Mouse (Mus musculus): Measurements from ENCODE around the gene Cryzl1.

Cryzl1 gene

GRCm38 (mm10) chr16:91728123-91729065, at the start of gene Cryzl1:
Gene Cryzl1 (minus strand): TSS chr16:91728975.
- peak; percentile 94 for DNase-seq (ENCODE audit: low spot score)

GRCm38 (mm10) chr16:91772586-91772985, 43.8 kb upstream of the Cryzl1 start:
- DNase-seq (ENCODE audit: low spot score), result no peak

DNA sequence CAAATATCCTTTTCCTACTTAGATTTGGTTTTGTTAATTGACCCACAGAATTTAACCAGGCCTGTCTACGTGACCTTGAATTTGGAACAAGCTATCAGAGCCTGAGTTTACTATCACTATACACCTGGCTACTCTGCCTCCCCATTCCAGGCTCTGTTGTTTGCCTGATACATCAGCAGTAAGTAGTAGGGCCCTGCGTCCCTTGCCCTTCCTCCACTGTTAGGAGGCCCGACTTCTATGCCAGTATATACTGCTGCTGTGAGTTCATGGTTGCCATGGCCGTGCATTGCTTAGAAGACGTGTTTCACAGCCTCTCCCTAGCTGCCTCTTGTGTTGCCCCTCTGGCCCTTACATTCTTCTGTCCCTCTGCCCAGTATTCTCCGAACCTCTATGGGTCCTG, 42.6 kb upstream of the Cryzl1 start:
- DNase-seq (ENCODE audit: low spot score), result no peak

- no peak for DNase-seq (ENCODE audit: low spot score)
Observed at GRCm38 (mm10) chr16:91770662-91771061, 41.9 kb upstream of the Cryzl1 start.

DNA sequence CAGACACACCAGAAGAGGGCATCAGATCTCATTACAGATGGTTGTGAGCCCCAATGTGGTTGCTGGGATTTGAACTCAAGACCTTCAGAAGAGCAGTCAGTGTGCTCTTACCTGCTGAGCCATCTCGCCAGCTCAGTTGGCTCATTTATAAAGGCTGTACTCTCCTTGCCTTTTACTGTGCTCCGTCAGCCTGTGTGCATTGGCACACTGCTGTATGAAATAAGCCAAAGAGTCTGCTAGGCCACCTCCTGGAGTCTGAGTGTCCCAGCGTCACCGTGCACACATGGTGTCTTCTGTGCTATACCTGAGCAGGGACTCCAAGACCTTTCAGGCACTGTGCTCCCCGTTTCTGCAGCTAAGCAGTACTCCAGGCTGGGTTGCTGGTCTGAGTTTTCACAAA, 41.1 kb upstream of the Cryzl1 start:
- no peak for DNase-seq (ENCODE audit: low spot score)

DNA sequence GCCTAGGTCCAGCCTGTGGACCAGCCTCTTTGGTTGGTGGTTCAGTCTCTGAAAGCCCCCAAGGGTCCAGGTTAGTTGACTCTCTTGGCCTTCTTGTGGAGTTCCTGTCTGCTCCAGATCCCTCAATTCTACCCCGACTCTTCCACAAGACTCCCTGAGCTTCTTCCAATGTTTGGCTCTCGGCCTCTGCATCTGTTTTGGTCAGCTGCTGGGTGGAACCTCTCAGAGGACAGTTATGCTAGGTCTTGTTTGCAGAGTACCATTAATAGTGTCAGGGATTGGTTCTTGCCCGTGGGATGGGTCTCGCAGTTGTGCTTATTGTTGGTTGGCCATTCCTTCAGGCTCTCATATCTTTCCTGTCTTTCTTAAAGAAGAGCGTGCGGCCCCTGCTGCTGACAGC, 39.8 kb upstream of the Cryzl1 start:
- DNase-seq (ENCODE audit: low spot score), result no peak

DNA sequence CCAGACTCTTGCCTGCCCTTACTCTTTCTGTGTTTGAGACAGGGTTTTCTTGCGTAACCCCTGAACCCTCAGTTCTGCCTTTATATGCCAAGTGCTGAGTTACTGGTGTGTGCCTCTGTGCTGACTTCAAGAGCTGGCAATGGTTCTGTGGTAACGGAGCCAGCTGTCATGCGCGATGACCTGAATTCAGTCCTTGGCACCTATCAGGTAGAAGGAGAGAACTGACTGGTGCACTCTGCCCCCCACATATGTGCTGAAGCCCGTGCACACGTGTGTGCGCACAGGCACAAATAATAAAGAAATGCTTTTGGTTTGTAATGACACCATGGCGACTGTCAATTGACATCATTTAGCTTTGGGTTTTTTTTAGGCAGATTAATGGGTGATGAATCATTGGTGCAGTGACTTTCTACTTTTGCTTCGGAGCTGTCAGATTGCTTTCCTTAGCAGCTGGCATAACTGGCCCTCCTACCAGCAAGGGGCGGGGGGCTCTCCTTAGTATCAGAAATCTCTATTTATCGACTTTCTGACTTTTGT, 38.5 kb upstream of the Cryzl1 start:
- no peak for DNase-seq (ENCODE audit: low spot score)

GRCm38 (mm10) chr16:91765816-91766210, 37.0 kb upstream of the Cryzl1 start:
- DNase-seq (ENCODE audit: low spot score), result no peak

DNA sequence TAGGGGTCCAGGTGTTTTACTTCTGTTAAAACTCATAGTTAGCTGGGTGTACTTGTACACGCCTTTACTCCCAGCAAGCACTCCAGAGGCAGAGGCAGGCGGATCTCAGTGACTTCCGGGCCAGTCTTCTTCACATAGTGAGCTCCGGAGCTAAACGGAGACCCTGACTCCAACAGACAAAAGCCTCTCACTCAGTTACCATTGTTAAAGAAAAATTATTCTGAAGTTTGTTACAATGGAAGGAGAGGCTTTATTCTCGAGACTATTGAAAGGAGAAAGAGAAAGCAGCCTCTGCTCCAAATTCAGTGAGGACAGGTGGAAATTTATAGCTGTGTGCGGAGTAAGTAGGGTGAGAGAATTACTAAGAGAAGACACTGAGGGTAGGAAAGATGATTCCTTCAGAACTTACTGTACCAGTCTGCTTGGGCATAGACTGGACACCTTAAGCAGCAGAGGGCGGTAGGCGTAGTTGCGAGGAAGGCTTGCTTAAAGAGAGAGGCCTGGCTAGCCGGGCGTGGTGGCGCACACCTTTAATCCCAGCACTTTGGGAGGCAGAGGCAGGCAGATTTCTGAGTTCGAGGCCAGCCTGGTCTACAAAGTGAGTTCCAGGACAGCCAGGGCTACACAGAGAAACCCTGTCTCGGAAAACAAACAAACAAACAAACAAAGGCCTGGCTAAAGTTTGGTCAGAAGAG, 36.5 kb upstream of the Cryzl1 start:
- DNase-seq (ENCODE audit: low spot score), result no peak

- no peak for DNase-seq (ENCODE audit: low spot score)
Observed at GRCm38 (mm10) chr16:91764414-91764813, 35.6 kb upstream of the Cryzl1 start.

- no peak for DNase-seq (ENCODE audit: low spot score)
Observed at GRCm38 (mm10) chr16:91763975-91764374, 35.2 kb upstream of the Cryzl1 start.

GRCm38 (mm10) chr16:91762476-91762875, 33.7 kb upstream of the Cryzl1 start:
- DNase-seq (ENCODE audit: low spot score), result no peak

- no peak for DNase-seq (ENCODE audit: low spot score)
Observed at GRCm38 (mm10) chr16:91761761-91762160, 33.0 kb upstream of the Cryzl1 start.

- DNase-seq (ENCODE audit: low spot score), result no peak
Observed at GRCm38 (mm10) chr16:91761202-91761601, 32.4 kb upstream of the Cryzl1 start.

GRCm38 (mm10) chr16:91754957-91755356, 26.2 kb upstream of the Cryzl1 start:
- no peak for DNase-seq (ENCODE audit: low spot score)

- no peak for DNase-seq (ENCODE audit: low spot score)
Observed at GRCm38 (mm10) chr16:91753611-91754010, 24.8 kb upstream of the Cryzl1 start.

- DNase-seq (ENCODE audit: low spot score), result no peak
Observed at GRCm38 (mm10) chr16:91751644-91752385, 23.0 kb upstream of the Cryzl1 start.

DNA sequence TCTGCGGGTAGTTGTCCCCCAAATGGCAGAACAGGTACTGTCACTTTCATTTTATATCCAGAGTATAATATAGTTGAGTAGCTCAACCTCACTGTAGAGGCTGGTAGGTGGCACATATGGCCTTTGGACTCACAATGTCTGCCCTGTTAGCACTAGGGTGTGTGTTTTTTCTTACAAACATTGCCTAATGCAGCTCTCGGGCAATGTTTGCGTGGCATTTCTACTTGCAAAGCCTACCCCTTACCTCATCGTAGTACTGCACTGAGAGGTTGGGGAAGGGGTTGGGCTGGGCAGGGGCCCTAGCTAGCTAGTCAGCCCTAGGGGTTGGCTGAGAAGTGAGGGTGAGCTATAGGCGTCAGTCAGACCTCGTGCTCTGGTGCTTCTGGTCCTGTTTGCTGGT, 18.8 kb upstream of the Cryzl1 start:
- no peak for DNase-seq (ENCODE audit: low spot score)

GRCm38 (mm10) chr16:91746101-91746950, 17.6 kb upstream of the Cryzl1 start:
- no peak for DNase-seq (ENCODE audit: low spot score)

DNA sequence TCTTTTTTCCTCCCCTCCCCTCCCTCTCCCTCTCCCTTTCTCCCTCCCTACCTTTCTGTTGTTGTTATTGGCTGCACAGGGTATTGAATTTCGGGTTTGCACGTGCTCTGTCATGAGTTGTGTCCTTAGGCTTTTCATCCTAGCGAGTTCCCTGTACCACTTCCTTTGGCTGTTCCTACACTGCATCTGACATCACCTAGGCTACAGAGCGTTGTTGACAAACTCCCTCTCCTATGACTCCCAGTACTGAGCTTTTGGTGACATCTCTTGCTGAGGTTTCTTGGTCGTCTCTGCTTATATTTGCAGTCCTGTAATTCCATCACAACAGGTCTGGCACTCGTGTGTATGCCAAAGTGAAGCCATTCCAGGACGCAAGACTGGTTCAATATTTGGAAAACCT, 14.3 kb upstream of the Cryzl1 start:
- no peak for DNase-seq (ENCODE audit: low spot score)

GRCm38 (mm10) chr16:91740918-91741255, 12.1 kb upstream of the Cryzl1 start:
- DNase-seq (ENCODE audit: low spot score), result no peak
